Mouse (Mus musculus) kidney, embryonic 16.5 days (tissue): ENCODE data around the gene Epb41l3. TPM values are rescaled to one million over a fixed set of nuclear protein-coding genes. Genes with fewer than 3 reads are reported as not detected.

Source experiments
- ATAC-seq: fragments of 200-750 bp; cut with Nextera tagmentation; 2 replicates; pipeline ENCODE4 v1.8.0; 2017; ENCODE audit warnings: moderate TSS enrichment; ENCODE audit not compliant: low FRiP score, low TSS enrichment
- H3K27ac ChIP-seq: fragments of 300-500 bp; sonication (generic); 2 replicates; pipeline ENCODE4 v1.5.1; 2014; ENCODE audit warnings: low read length
- H3K27me3 ChIP-seq: fragments of 300-500 bp; sonication (generic); 2 replicates; pipeline ENCODE4 v1.6.1; 2014; ENCODE audit warnings: low read length, control low read depth, mixed read lengths; ENCODE audit not compliant: insufficient read depth
- H3K36me3 ChIP-seq: fragments of 300-500 bp; sonication (generic); 2 replicates; pipeline ENCODE4 v1.6.1; 2014; ENCODE audit warnings: low read length, control low read depth, mixed read lengths; ENCODE audit not compliant: insufficient read depth
- H3K4me1 ChIP-seq: fragments of 300-500 bp; sonication (generic); 2 replicates; pipeline ENCODE4 v1.6.1; 2014; ENCODE audit warnings: low read length, control low read depth, mixed read lengths; ENCODE audit not compliant: insufficient read depth
- H3K4me2 ChIP-seq: fragments of 300-500 bp; sonication (generic); replicated peaks from 2 replicates; pipeline ENCODE4 v1.6.1; 2014; ENCODE audit warnings: low read depth, low read length
- H3K4me3 ChIP-seq: fragments of 300-500 bp; sonication (generic); 2 replicates; pipeline ENCODE4 v1.5.1; 2014; ENCODE audit warnings: mild to moderate bottlenecking, low read length
- H3K9ac ChIP-seq: fragments of 300-500 bp; sonication (generic); replicated peaks from 2 replicates; pipeline ENCODE4 v1.6.1; 2014; ENCODE audit warnings: low read length
- H3K9me3 ChIP-seq: fragments of 300-500 bp; sonication (generic); 2 replicates; pipeline ENCODE4 v1.6.1; 2016; ENCODE audit warnings: low read length, control low read depth
- WGBS: fragments of 180-500 bp; shearing (Covaris S2); extraction: QIAGEN DNeasy Blood & Tissue Kit; methylation state at CpG from one replicate; pipeline ENCODE4 v1.1.7; 2014; 5-methylcytosine and 5-hydroxymethylcytosine counted together
- polyA plus RNA-seq: library from polyadenylated mRNA; unstranded; fragments of >200 nt; fragmentation: Nextera tagmentation; extraction: Ambion mirVana; gene quantifications from 2 replicates; pipeline ENCODE4 v1.2.1, GENCODE M21; 2015

The Epb41l3 gene
- 27.4 and 29.1 TPM in 2 replicates for polyA plus RNA-seq

DNA sequence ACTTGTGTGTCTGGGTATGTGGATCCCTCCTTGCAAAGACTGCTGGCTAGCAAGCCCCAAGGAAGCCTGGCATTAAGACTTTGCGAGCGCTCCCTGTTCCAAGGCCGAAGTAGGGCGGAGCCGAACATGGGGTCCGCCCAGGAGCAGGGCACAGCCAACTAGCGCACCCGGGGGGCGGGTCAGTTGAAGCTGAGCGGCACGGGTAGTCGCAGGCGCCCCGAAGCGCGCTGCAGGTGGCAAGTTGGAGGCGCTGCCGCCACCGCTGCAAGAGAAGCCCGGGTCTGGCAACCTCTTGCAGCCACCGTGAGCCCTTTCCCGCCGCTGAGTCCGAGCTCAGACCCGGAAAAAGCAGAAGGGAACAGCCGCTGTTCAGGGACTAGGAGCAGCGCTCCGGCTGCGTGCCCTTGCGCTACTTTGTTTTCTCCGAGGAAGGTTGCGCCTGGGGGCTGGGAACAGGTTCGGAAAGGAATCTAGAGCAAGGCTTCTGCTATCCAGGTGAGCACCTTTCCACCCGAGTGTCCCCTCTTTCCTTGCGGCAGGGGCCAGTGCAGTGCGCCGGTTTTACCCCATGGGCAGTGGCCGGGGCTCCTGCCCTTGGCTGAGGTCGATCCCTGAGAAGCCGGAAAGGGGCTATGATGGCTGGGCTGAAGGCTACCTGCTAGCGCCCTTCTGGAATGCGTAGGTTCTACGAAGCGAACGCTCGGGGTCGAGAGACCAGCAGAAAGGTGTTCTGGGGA is at the start of gene Epb41l3:
Gene Epb41l3 (plus strand): TSS at position 183 of the 737 bp plus-strand sequence.
- ATAC-seq: peak; percentile 96
- peak within 1 kb of the TSS; percentile 55 for H3K4me3 ChIP-seq
- no peaks in the 10 kb centered on the region for H3K9me3 ChIP-seq
- WGBS: under 1% methylated on average over 47 of the region's 47 CpGs
- H3K27me3 ChIP-seq: peaks cover 56% of the 10 kb centered on the region
- no peak within 1 kb of the TSS for H3K27ac ChIP-seq
- peak within 1 kb of the TSS; percentile 43 for H3K9ac ChIP-seq
- no peaks in the 10 kb centered on the region for H3K36me3 ChIP-seq
- peak within 1 kb of the TSS; percentile 93 for H3K4me2 ChIP-seq
- H3K4me1 ChIP-seq: peaks cover 21% of the 10 kb centered on the region

DNA sequence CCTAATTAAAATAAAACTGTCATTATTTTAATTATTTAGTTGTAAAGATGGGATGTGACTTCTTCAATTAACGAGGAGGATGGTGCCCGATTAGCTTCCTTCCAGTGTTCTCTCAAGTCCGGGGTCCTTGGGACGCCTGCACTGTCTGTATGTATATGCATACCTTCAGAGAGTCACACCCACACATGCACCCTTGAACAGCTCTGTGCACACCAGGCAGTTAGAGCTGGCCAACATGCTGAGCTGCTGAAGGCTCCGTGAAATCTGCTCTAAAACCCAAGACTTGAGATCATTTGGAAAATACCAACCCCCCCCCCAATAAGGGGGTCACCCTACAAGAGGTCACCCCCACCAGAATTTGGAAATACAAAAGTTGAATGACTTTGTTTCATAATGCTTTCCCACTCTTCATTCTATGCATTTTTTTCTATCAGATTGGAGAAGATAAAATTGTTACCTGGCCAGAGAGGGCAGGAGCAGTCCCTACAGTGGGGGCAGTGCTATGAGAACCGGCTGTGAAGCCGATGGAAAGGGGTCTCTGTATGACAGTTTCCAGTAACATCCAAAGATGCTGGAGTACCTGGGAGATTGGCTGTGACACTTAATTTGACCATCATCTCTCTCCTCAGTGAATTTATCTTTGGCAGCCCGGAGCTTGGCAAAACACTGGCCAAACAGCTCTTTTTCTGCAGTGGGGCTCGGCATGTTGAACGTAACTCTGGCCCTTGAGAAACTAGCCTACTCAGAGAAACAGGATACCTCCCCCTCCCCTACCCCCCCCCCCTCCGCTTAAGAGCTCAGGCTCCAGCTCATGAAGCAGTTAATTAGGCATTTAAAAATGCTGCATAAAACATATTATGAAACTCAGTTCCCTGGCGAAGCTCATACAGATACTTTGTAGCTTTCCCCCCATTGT is 36.5 kb upstream of the Epb41l3 start:
- Histone ChIP-seq H3K9me3 (no peaks in the 10 kb centered on the region), H3K4me3 (no peak overlapping the region), H3K9ac (no peak overlapping the region), H3K27ac (no peak overlapping the region), H3K27me3 (0 out of 2 replicates have a peak, but pooled peaks cover 4% of the 10 kb centered on the region), H3K4me2 (peak overlapping the region; percentile 15; the same call in 1 of the 2 replicates), H3K36me3 (no peaks in the 10 kb centered on the region), H3K4me1 (peaks cover 4% of the 10 kb centered on the region; the same call in 1 of the 2 replicates)
- 37% methylated on average over 12 of the region's 12 CpGs for WGBS
- peak; percentile 70 for ATAC-seq

DNA sequence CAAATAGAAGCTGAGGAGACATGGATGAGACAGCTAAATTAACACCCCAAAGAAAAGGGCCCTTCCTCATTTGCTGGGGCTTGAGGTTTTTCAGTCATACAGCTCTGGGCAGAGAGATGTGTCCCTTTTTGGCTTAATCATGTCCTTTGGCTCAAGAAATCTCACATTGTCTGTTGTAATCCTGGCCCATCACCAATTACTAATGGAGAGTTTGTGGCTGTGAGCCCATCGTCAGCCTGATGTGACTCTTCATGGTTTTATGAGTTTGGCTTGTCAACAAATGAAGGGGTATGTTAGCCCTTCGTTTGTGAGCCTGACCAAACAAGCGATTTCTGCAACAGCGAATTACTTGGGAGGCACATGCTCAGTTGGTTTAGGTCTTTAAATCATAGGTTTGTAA is 34.0 kb upstream of the Epb41l3 start:
- Histone ChIP-seq H3K9ac (no peak overlapping the region), H3K4me3 (no peak overlapping the region), H3K27ac (no peak overlapping the region), H3K27me3 (0 out of 2 replicates have a peak, but pooled peaks cover 3% of the 10 kb centered on the region), H3K36me3 (no peaks in the 10 kb centered on the region), H3K9me3 (no peaks in the 10 kb centered on the region; the same call in 1 of the 2 replicates), H3K4me1 (peaks cover 4% of the 10 kb centered on the region; the same call in 1 of the 2 replicates), H3K4me2 (no peak overlapping the region)
- 38% methylated on average over 4 of the region's 4 CpGs for WGBS
- ATAC-seq: no peak

DNA sequence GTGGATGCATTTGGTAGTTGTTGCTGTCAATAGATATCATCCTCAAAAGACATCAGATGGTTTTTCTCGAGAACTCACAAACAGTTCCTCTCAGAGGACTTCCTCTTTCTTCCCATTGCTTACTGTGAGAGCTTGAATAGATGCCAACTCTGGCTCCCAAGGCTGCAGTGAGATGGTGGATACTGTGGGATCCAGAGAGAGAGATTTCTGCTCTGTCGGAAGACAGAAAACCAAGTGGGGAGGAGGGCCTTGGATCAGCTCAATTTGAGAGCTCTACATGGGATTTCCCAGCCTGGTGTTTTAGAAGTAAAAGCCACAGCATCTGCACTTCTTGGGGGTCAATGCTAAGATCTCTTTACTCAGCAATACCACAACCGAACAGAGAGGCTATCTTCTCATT is 26.7 kb upstream of the Epb41l3 start:
- Histone ChIP-seq H3K4me1 (no peaks in the 10 kb centered on the region), H3K9ac (no peak overlapping the region), H3K27ac (no peak overlapping the region), H3K27me3 (no peaks in the 10 kb centered on the region), H3K36me3 (no peaks in the 10 kb centered on the region), H3K4me3 (no peak overlapping the region), H3K9me3 (no peaks in the 10 kb centered on the region; the same call in 1 of the 2 replicates), H3K4me2 (no peak overlapping the region)
- no peak for ATAC-seq
- WGBS: 84% methylated on average over 3 of the region's 3 CpGs

DNA sequence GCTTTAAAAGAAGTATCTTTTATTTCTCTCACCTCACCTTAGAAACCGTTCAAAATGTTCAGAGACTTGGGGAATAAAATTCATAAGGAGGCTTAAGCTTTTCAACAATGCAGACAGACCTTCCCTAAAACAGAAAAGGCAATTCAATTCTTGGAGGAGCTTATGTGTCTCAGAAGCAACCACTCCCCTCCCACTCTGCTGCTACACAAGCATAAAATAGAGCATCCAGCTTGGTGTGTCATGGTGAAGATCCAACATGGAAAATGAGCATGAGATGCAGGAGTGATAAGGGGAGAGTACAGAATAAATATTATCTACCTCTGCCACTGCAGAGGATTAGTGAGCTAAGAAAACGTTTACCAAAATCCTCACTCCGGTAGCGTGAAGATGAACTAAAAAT is 21.5 kb upstream of the Epb41l3 start:
- ATAC-seq: no peak
- Histone ChIP-seq H3K9me3 (0 out of 2 replicates have a peak, but pooled peaks cover 6% of the 10 kb centered on the region), H3K27me3 (no peaks in the 10 kb centered on the region), H3K4me2 (no peak overlapping the region), H3K36me3 (no peaks in the 10 kb centered on the region), H3K4me1 (no peaks in the 10 kb centered on the region), H3K27ac (no peak overlapping the region), H3K4me3 (no peak overlapping the region), H3K9ac (no peak overlapping the region)
- WGBS: 77% methylated on average over 4 of the region's 4 CpGs

DNA sequence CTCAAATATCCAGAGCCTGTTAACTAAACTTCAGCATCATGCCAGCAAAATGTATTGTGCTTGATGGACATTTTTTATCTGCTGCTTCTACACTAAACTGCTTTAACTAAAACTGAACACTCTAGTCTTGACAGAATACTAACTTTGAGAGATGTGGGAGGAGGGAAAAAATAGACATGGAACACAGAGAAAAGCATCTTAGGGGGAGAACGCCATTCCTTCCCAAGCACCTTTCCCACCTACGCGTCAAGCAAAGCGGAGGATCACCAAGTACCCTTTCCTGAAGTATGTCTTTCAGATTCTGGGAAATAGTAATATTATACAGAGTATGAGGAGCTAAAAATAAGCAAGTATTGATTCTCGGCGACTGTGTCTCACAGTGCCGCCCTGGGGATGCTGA is 15.7 kb upstream of the Epb41l3 start:
- Histone ChIP-seq H3K4me3 (no peak overlapping the region), H3K4me1 (no peaks in the 10 kb centered on the region), H3K4me2 (no peak overlapping the region), H3K27ac (no peak overlapping the region), H3K27me3 (no peaks in the 10 kb centered on the region), H3K9me3 (0 out of 2 replicates have a peak, but pooled peaks cover 6% of the 10 kb centered on the region), H3K36me3 (no peaks in the 10 kb centered on the region), H3K9ac (no peak overlapping the region)
- ATAC-seq: no peak
- 90% methylated on average over 7 of the region's 7 CpGs for WGBS

DNA sequence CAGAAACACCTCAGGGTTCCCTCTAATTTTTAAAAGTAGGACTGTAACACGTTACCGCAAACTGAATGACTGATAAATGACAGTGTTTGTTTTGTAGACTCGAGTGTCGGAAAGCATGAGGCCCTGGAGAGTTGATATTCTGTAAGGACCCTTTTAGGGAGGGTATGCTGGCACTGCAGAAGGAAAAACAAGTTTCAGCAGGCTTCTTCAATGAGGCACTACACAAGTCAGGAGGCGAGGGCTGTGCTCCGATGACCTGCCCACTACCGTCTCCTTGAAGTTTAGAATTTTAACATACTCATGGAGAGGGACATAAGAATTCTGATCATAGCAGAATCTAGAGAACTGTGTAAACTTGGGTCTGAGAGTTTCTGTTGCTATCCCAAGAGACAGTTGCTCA is 15.1 kb upstream of the Epb41l3 start:
- WGBS: 75% methylated on average over 7 of the region's 7 CpGs
- Histone ChIP-seq H3K4me2 (no peak overlapping the region), H3K9ac (no peak overlapping the region), H3K27me3 (no peaks in the 10 kb centered on the region), H3K36me3 (no peaks in the 10 kb centered on the region), H3K4me3 (no peak overlapping the region), H3K27ac (no peak overlapping the region), H3K9me3 (0 out of 2 replicates have a peak, but pooled peaks cover 6% of the 10 kb centered on the region), H3K4me1 (no peaks in the 10 kb centered on the region)
- ATAC-seq: no peak

DNA sequence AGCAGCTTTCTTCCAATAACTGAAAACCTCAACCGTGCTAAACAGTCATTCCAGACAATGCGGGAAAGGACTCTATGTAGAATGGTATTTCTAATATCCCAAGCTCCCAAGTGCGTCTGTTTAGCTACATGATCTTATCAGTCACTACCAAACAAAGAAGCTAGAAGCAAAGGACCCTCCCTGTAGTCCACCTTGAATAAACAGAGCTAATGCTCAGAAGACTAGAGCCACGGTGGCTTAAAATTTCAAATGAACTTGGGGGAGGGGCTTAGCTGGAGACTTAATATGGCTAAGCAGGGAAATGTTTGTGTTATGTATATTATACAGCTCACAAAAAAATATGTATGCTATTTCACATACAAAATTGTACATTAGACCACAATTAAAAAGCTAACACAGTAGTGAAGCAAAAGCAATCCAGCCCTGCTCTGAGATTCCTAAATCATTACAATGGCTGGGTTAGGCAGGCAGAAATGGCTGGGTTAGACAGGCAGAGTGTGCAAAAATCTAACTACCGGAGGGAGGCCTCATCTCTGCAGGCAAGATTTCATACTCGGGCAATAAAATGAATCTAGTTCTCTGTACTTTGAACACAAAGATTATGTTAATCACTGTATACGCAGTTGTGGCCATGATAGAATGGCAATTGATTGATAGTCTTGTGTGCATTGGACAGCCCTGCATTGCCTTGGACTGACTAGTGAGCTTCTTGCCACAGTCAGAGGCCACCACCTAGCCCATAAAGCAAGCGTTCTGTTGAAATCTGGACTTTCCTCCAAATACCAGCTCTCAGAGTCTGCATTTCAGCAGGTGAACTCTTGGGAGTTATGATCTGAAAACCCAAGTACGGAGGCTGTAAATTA is 13.4 kb upstream of the Epb41l3 start:
- H3K9ac ChIP-seq: no peak overlapping the region
- ATAC-seq: no peak
- 74% methylated on average over 9 of the region's 9 CpGs for WGBS
- H3K36me3 ChIP-seq: no peaks in the 10 kb centered on the region
- no peaks in the 10 kb centered on the region for H3K4me1 ChIP-seq
- no peaks in the 10 kb centered on the region for H3K27me3 ChIP-seq
- H3K4me3 ChIP-seq: no peak overlapping the region
- 0 out of 2 replicates have a peak, but pooled peaks cover 5% of the 10 kb centered on the region for H3K9me3 ChIP-seq
- H3K27ac ChIP-seq: no peak overlapping the region
- no peak overlapping the region for H3K4me2 ChIP-seq
